Mouse (Mus musculus) splenic B cell, adult 2 months (primary cell): Measurements from ENCODE around the gene Mrgprb2.

Experiments used
- DNase-seq: peaks from one replicate; pipeline ENCODE4 v3.0.0-alpha.2; 2011; ENCODE audit warnings: low read depth, low spot score
- H3K27me3 ChIP-seq: 2 replicates; pipeline ENCODE4 v1.6.1; 2012; ENCODE audit warnings: mild to moderate bottlenecking, low read length, moderate library complexity, mixed read lengths; ENCODE audit not compliant: control insufficient read depth, poor library complexity, insufficient read depth, severe bottlenecking
- H3K36me3 ChIP-seq: 2 replicates; pipeline ENCODE4 v1.6.1; 2012; ENCODE audit warnings: mild to moderate bottlenecking, low read length, moderate library complexity, mixed read lengths; ENCODE audit not compliant: control insufficient read depth, poor library complexity, insufficient read depth, severe bottlenecking

Mrgprb2 gene

GRCm38 (mm10) chr7:48557986-48558385 is at the start of gene Mrgprb2:
TSS of gene Mrgprb2 (minus strand) at chr7:48558086.
- DNase-seq, result no peak
- Histone ChIP-seq H3K27me3 (no peaks in the 10 kb centered on the region), H3K36me3 (no peaks in the 10 kb centered on the region)
